Mouse (Mus musculus): ENCODE data around the gene Gm10961. TPM values are rescaled to one million over a fixed set of nuclear protein-coding genes. Genes with fewer than 3 reads are reported as not detected.

Gene Gm10961
- not detected for polyA plus RNA-seq (2017; shearing (Covaris generic))

GRCm38 (mm10) chr3:107630682-107631522, at the start of gene Gm10961:
Gene Gm10961, plus strand, starts transcription at chr3:107631322.

DNA sequence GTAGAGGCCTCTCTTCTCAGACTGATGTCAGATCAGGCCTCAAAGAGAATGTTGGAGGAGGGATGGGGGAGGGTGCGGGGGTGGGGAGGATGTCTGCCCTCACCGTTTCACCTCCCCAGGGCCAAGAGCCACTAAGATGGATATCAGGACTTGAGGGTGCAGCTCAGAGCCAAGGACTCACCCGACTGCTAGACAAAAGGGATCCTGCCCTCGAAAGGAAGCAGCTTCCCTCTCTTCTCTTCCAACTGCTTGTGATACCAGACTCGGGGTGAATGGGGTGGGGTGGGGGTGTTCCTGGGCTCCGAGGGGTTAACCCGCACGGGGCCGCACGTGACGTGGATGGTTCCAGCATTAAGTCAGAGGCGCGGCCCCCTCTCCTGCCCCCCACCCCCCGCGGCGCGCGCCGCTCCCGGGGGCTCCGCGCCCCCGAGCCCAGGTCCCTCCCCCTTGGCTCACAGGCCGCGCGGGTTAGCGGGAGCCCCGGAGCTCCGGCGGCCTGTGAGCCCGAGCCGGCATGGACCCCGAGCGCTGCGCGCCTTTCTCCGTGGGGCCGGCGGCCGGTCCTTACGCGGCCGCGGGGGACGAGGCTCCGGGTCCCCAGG, 36.4 kb upstream of the Gm10961 start, which contains the start of gene Alx3:
Alx3 (plus strand) TSS at position 370 of the 602 bp plus-strand sequence.

DNA sequence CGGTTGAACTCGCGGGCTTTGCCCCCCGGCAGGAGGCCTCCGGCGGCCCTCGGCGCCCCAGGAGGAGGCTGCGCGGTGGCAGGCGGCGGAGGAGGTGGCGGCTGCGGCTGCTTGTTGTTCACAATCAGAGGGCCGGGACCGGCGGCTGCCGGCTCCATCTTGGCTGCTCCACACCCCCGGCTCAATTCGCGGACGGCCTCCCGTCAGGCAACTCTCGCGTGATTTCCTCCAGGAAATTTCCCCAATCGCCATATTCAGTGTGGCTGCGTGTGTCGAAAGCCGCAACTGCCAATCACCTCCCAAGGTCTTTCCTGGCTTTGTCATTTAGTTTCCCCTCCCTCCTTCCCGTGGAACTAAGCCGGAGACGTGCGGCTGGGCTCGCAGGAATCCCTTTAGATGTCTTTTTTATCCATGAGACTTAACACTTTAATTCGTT, 419 bp downstream of the Gm10961 start, which contains the start of gene Strip1:
Strip1 (minus strand) TSS at position 172 of the 436 bp plus-strand sequence.

Other genes with a start within 250 kb of the Gm10961 start
- under 1 TPM in 1 of 2 experiments, not detected in 1; 0.07 TPM for gene Kcnc4, start 171.8 kb upstream of the Gm10961 start, polyA plus RNA-seq (2017; shearing (Covaris generic))
- not detected for gene Slc6a17, start 113.3 kb upstream of the Gm10961 start, polyA plus RNA-seq (2017; shearing (Covaris generic))
- gene Ubl4b, start 76.2 kb upstream of the Gm10961 start, polyA plus RNA-seq (2017; shearing (Covaris generic)) = not detected
- gene Alx3, start 36.3 kb upstream of the Gm10961 start, polyA plus RNA-seq (2017; shearing (Covaris generic)) = not detected
- 10 to 100 TPM; 45.3 to 51.7 TPM for gene Strip1, start 372 bp downstream of the Gm10961 start, polyA plus RNA-seq (2017; shearing (Covaris generic))
- 10 to 100 TPM; 93.4 to 98.2 TPM for gene Ahcyl1, start 65.2 kb downstream of the Gm10961 start, polyA plus RNA-seq (2017; shearing (Covaris generic))
- 10 to 100 TPM; 33.9 to 61.6 TPM for gene Csf1, start 129.1 kb downstream of the Gm10961 start, polyA plus RNA-seq (2017; shearing (Covaris generic))
- gene Eps8l3, start 245.9 kb downstream of the Gm10961 start, polyA plus RNA-seq (2017; shearing (Covaris generic)) = not detected